Mouse (Mus musculus) bone marrow, adult 2 months (tissue): ENCODE measurements around the gene Ubtd2.

Source experiments
- CTCF ChIP-seq: fragments of 200-500 bp; IDR thresholded peaks from 2 replicates; pipeline ENCODE4 v1.5.1; 2011; ENCODE audit warnings: low read length, control low read depth; ENCODE audit not compliant: control insufficient read depth, insufficient read depth
- POLR2A ChIP-seq: fragments of 200-500 bp; IDR thresholded peaks from 2 replicates; pipeline ENCODE4 v1.6.1; 2011; ENCODE audit warnings: low read depth, mild to moderate bottlenecking, control low read depth, low read length, borderline replicate concordance; ENCODE audit not compliant: control insufficient read depth

- TF ChIP-seq POLR2A: no peak
- TF ChIP-seq CTCF: no peak
Observed at GRCm38 (mm10) chr11:32493312-32493711, 38.1 kb downstream of the Ubtd2 start.
